Mouse (Mus musculus) CD4-positive naive resting alpha-beta T cell, adult 57 days (primary cell): ENCODE data around the gene Zfp944. TPM values are rescaled to one million over a fixed set of nuclear protein-coding genes. Genes with fewer than 3 reads are reported as not detected.

Source experiments
- total RNA-seq: library from RNA; stranded (reverse); gene quantifications from one replicate; pipeline ENCODE4 v1.2.4, GENCODE M21; 2023

Gene Zfp944
- total RNA-seq: 8.7 TPM

GRCm38 (mm10) chr17:22361101-22361781, at the start of gene Zfp944, which contains the start of gene Zfp758:
Gene Zfp944 (minus strand): TSS chr17:22361400.
Gene Zfp758 (plus strand): TSS chr17:22361453.

GRCm38 (mm10) chr17:22314730-22315226, 46.4 kb downstream of the Zfp944 start, which contains the start of gene CT030661.1:
Gene CT030661.1 (minus strand): TSS chr17:22314837.

Other genes starting within 250 kb of the Zfp944 start
- gene Zfp947, start 195.2 kb downstream of the Zfp944 start, total RNA-seq: 0.21 TPM
- 5.8 TPM for gene Zfp994, start 135.8 kb downstream of the Zfp944 start, total RNA-seq
- gene CT030661.1, start 46.6 kb downstream of the Zfp944 start, total RNA-seq: 9.4 TPM
- 10.6 TPM for gene Zfp758, start 53 bp upstream of the Zfp944 start, total RNA-seq
- 4.4 TPM for gene Zfp946, start 62.8 kb upstream of the Zfp944 start, total RNA-seq
- not detected for gene Vmn2r111, start 212.1 kb upstream of the Zfp944 start, total RNA-seq
- gene Vmn2r112, start 239.6 kb upstream of the Zfp944 start, total RNA-seq: not detected